23 mouse cellular contexts compared by ENCODE assay signal in the genomic region with DNA sequence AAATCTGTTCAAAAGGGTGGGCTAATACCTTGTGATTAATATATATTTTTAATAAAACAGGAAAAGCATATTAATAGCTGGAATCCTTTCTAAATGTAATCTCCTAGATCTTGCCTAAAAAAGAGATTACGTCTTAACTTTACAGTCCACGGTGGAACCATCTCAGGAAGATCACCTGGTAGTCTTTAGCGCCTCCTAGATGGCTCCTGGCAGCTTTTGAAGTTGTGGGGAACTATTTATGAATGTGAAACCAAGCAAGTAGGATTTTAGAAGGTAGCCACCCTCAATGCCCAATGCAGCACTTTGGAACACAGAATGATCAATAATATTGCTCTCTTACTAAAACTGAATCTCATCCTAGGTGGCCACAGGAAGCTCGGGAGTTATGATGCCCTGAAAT. TPM values are rescaled to one million over a fixed set of nuclear protein-coding genes. Genes with fewer than 3 reads are reported as not detected.
A peak's percentile ranks its signal among the peaks of the same experiment; 100 is the strongest.
DNase-seq lines count a peak whose midpoint lies in the region; ATAC-seq and TF ChIP-seq lines count a peak whose summit lies in the region.
"Had no signal": no experiment of that assay in that cellular context is flagged by ENCODE, and none has a peak within 500 bp of the region (broad histone marks: within the 10 kb centered on the region; RNA-seq: fewer than 3 reads in every experiment).

No protein-coding gene starts in this region.

- TF ChIP-seq CTCF in intestine, postnatal 0 days (IDR thresholded peaks at IDR 0.05; ENCODE audit: low read depth), result peak; percentile 23
- peak; percentile 41 for TF ChIP-seq CTCF in liver, postnatal 0 days (IDR thresholded peaks at IDR 0.05; ENCODE audit: low read depth)

- H3K4me3 ChIP-seq in intestine, postnatal 0 days (ENCODE audit: low read depth, low read length), result no peak overlapping the region
- no peak overlapping the region for H3K4me3 ChIP-seq in intestine, embryonic 16.5 days (ENCODE audit: low read length)
- no peak overlapping the region for H3K4me3 ChIP-seq in liver, postnatal 0 days (ENCODE audit: low read depth, low read length)
- no peak overlapping the region for H3K4me3 ChIP-seq in liver, embryonic 11.5 days (ENCODE audit: low read depth, low read length)
- H3K4me3 ChIP-seq in embryonic facial prominence, embryonic 10.5 days, result no peak overlapping the region
- H3K4me3 ChIP-seq: embryonic facial prominence, embryonic 12.5 days; forebrain, embryonic 15.5 days; heart, embryonic 15.5 days; hindbrain, embryonic 13.5 days had no signal

- no peak overlapping the region for H3K9ac ChIP-seq in intestine, postnatal 0 days (ENCODE audit: low read depth, low read length)
- no peak overlapping the region for H3K9ac ChIP-seq in intestine, embryonic 16.5 days (ENCODE audit: low read depth, low read length)
- no peak overlapping the region for H3K9ac ChIP-seq in liver, postnatal 0 days (replicated peaks)
- H3K9ac ChIP-seq in liver, embryonic 11.5 days (ENCODE audit: low read depth, low read length), result no peak overlapping the region
- H3K9ac ChIP-seq: embryonic facial prominence, embryonic 12.5 days; forebrain, embryonic 15.5 days; heart, embryonic 15.5 days; hindbrain, embryonic 13.5 days had no signal

- no peaks in the 10 kb centered on the region for H3K27me3 ChIP-seq in intestine, postnatal 0 days (replicated peaks; ENCODE audit: control insufficient read depth, insufficient read depth, low read length)
- H3K27me3 ChIP-seq in intestine, embryonic 16.5 days (replicated peaks; ENCODE audit: control insufficient read depth, insufficient read depth, low read length), result no peaks in the 10 kb centered on the region
- no peaks in the 10 kb centered on the region for H3K27me3 ChIP-seq in liver, postnatal 0 days (ENCODE audit: insufficient read depth, low read length)
- H3K27me3 ChIP-seq in liver, embryonic 11.5 days (replicated peaks; ENCODE audit: control insufficient read depth, insufficient read depth, low read length), result no peaks in the 10 kb centered on the region
- H3K27me3 ChIP-seq in embryonic facial prominence, embryonic 10.5 days (replicated peaks; ENCODE audit: low read depth, poor library complexity, severe bottlenecking), result no peaks in the 10 kb centered on the region
- H3K27me3 ChIP-seq: embryonic facial prominence, embryonic 12.5 days; forebrain, embryonic 15.5 days; heart, embryonic 15.5 days; hindbrain, embryonic 13.5 days; Patski had no signal

- TF ChIP-seq EP300 in liver, postnatal 0 days (IDR thresholded peaks at IDR 0.05; ENCODE audit: low read depth), result no peak

- ATAC-seq in intestine, postnatal 0 days, result no peak
- ATAC-seq in intestine, embryonic 16.5 days, result no peak
- no peak for ATAC-seq in liver, postnatal 0 days
- no peak for ATAC-seq in liver, embryonic 11.5 days (replicated peaks; ENCODE audit: low FRiP score)
- ATAC-seq: activated CD4-positive, CD25-positive, alpha-beta regulatory T cell, adult 4 months; forebrain, embryonic 15.5 days; hindbrain, postnatal 0 days; Patski had no signal

- H3K4me1 ChIP-seq in intestine, postnatal 0 days (replicated peaks; ENCODE audit: control insufficient read depth, insufficient read depth, low read length), result peaks cover 11% of the 10 kb centered on the region; the same call in 1 of the 2 replicates
- H3K4me1 ChIP-seq in intestine, embryonic 16.5 days (ENCODE audit: control insufficient read depth, insufficient read depth, low read length), result peaks cover 22% of the 10 kb centered on the region
- peaks cover 34% of the 10 kb centered on the region for H3K4me1 ChIP-seq in liver, postnatal 0 days (ENCODE audit: insufficient read depth)
- peaks cover 20% of the 10 kb centered on the region for H3K4me1 ChIP-seq in liver, embryonic 11.5 days (replicated peaks; ENCODE audit: control insufficient read depth, insufficient read depth, low read length)
- peaks cover 23% of the 10 kb centered on the region for H3K4me1 ChIP-seq in embryonic facial prominence, embryonic 10.5 days

- no peaks in the 10 kb centered on the region for H3K36me3 ChIP-seq in intestine, postnatal 0 days (ENCODE audit: control insufficient read depth, insufficient read depth)
- no peaks in the 10 kb centered on the region for H3K36me3 ChIP-seq in intestine, embryonic 16.5 days (ENCODE audit: control insufficient read depth, insufficient read depth, low read length)
- H3K36me3 ChIP-seq in liver, postnatal 0 days (replicated peaks; ENCODE audit: insufficient read depth, low read length), result no peaks in the 10 kb centered on the region
- no peaks in the 10 kb centered on the region for H3K36me3 ChIP-seq in liver, embryonic 11.5 days (ENCODE audit: control insufficient read depth, insufficient read depth, low read length)
- H3K36me3 ChIP-seq in embryonic facial prominence, embryonic 10.5 days (replicated peaks), result no peaks in the 10 kb centered on the region
- H3K36me3 ChIP-seq: embryonic facial prominence, embryonic 12.5 days; forebrain, embryonic 15.5 days; G1E; heart, embryonic 15.5 days; hindbrain, embryonic 13.5 days had no signal

- H3K4me2 ChIP-seq in intestine, postnatal 0 days (replicated peaks; ENCODE audit: low read depth), result no peak overlapping the region
- no peak overlapping the region for H3K4me2 ChIP-seq in intestine, embryonic 16.5 days (ENCODE audit: low read depth, low read length)
- H3K4me2 ChIP-seq in liver, postnatal 0 days (ENCODE audit: low read depth, low read length), result no peak overlapping the region; the same call in 1 of the 2 replicates
- H3K4me2 ChIP-seq in liver, embryonic 11.5 days, result no peak overlapping the region
- H3K4me2 ChIP-seq: embryonic facial prominence, embryonic 12.5 days; forebrain, embryonic 15.5 days; heart, embryonic 11.5 days; heart, embryonic 15.5 days; hindbrain, embryonic 13.5 days had no signal

- DNase-seq in liver, postnatal 0 days, result no peak
- DNase-seq in liver, embryonic 11.5 days (ENCODE audit: low spot score), result no peak
- peak; percentile 20 for DNase-seq in induced T-regulatory cell, adult 2 months (ENCODE audit: low read depth)
- DNase-seq in embryonic facial prominence, embryonic 10.5 days (ENCODE audit: low spot score), result no peak
- no peak for DNase-seq in embryo, embryonic 10.5 days (ENCODE audit: low spot score)
- DNase-seq: adrenal gland, postnatal 14 days; cerebellum, adult 2 months; cerebellum, postnatal 10 days; embryo, embryonic 11 days; gastrocnemius, postnatal 36 days; heart, postnatal 14 days had no signal

- H3K27ac ChIP-seq in intestine, postnatal 0 days (ENCODE audit: low read depth, low read length), result no peak overlapping the region
- no peak overlapping the region for H3K27ac ChIP-seq in intestine, embryonic 16.5 days (ENCODE audit: low read length)
- 0 out of 2 replicates have a peak overlapping the region, but pooled peaks have one; percentile 36 for H3K27ac ChIP-seq in liver, postnatal 0 days (ENCODE audit: low read depth)
- H3K27ac ChIP-seq in liver, embryonic 11.5 days (ENCODE audit: low read depth, low read length), result no peak overlapping the region
- no peak overlapping the region for H3K27ac ChIP-seq in embryonic facial prominence, embryonic 10.5 days (replicated peaks)
- H3K27ac ChIP-seq: embryonic facial prominence, embryonic 12.5 days; forebrain, embryonic 15.5 days; heart, embryonic 15.5 days; hindbrain, embryonic 13.5 days; hindbrain, postnatal 0 days had no signal

- no peaks in the 10 kb centered on the region for H3K9me3 ChIP-seq in intestine, postnatal 0 days (ENCODE audit: control insufficient read depth)
- no peaks in the 10 kb centered on the region for H3K9me3 ChIP-seq in intestine, embryonic 16.5 days (ENCODE audit: control insufficient read depth, low read length)
- no peaks in the 10 kb centered on the region for H3K9me3 ChIP-seq in liver, postnatal 0 days (ENCODE audit: low read length)
- no peaks in the 10 kb centered on the region for H3K9me3 ChIP-seq in liver, embryonic 11.5 days (ENCODE audit: control insufficient read depth, low read length)
- no peaks in the 10 kb centered on the region for H3K9me3 ChIP-seq in embryonic facial prominence, embryonic 10.5 days
- H3K9me3 ChIP-seq: embryonic facial prominence, embryonic 12.5 days; forebrain, embryonic 15.5 days; G1E; heart, embryonic 15.5 days; hindbrain, embryonic 13.5 days had no signal

- WGBS in intestine, postnatal 0 days, result 79% methylated on average over 4 of the region's 4 CpGs
- 83% methylated on average over 4 of the region's 4 CpGs for WGBS in intestine, embryonic 16.5 days
- 54% methylated on average over 4 of the region's 4 CpGs for WGBS in liver, postnatal 0 days (ENCODE audit: insufficient replicate concordance)
- WGBS in liver, embryonic 11.5 days, result 70% methylated on average over 4 of the region's 4 CpGs
- 87% methylated on average over 4 of the region's 4 CpGs for WGBS in embryonic facial prominence, embryonic 10.5 days

RNA-seq across cellular contexts. Expression of gene Mgat1, which starts 3.1 kb away (rescaled TPM):
- polyA plus RNA-seq in intestine, postnatal 0 days (2015; fragmentation: Nextera tagmentation; extraction: Ambion mirVana), result 59.0 and 62.2 TPM in 2 replicates
- 62.4 and 65.8 TPM in 2 replicates for polyA plus RNA-seq in intestine, embryonic 16.5 days (2015; fragmentation: Nextera tagmentation; extraction: Ambion mirVana)
- 56.3 and 58.2 TPM in 2 replicates for polyA plus RNA-seq in liver, postnatal 0 days (2015; fragmentation: Nextera tagmentation; extraction: Ambion mirVana)
- 41.7 and 43.3 TPM in 2 replicates for polyA plus RNA-seq in liver, embryonic 11.5 days (2014; fragmentation: Nextera tagmentation; extraction: Ambion mirVana)
- polyA plus RNA-seq in embryonic facial prominence, embryonic 10.5 days (2016; fragmentation: Nextera tagmentation; extraction: Ambion mirVana), result 34.8 and 40.3 TPM in 2 replicates

RNA-seq across cellular contexts. Expression of gene Olfr1393, which starts 37.2 kb away (rescaled TPM):
- 0.16 TPM in 1 of 2 replicates, not detected in the other for polyA plus RNA-seq in intestine, postnatal 0 days (2015; fragmentation: Nextera tagmentation; extraction: Ambion mirVana)
- polyA plus RNA-seq in intestine, embryonic 16.5 days (2015; fragmentation: Nextera tagmentation; extraction: Ambion mirVana), result 0.13 TPM in 1 of 2 replicates, not detected in the other
- 0.05 and 0.07 TPM in 2 replicates for polyA plus RNA-seq in liver, postnatal 0 days (2015; fragmentation: Nextera tagmentation; extraction: Ambion mirVana)
- polyA plus RNA-seq in liver, embryonic 11.5 days (2014; fragmentation: Nextera tagmentation; extraction: Ambion mirVana), result 0.13 TPM in 1 of 2 replicates, not detected in the other
- 0.10 TPM in 1 of 2 replicates, not detected in the other for polyA plus RNA-seq in embryonic facial prominence, embryonic 10.5 days (2016; fragmentation: Nextera tagmentation; extraction: Ambion mirVana)
- polyA plus RNA-seq: activated CD4-positive, CD25-positive, alpha-beta regulatory T cell, adult 4 months; forebrain, embryonic 11.5 days; forebrain, embryonic 15.5 days; G1E; heart, embryonic 11.5 days; heart, embryonic 15.5 days had no signal

RNA-seq across cellular contexts. Expression of gene Zfp62, which starts 37.8 kb away (rescaled TPM):
- 8.4 TPM in 2 replicates for polyA plus RNA-seq in intestine, postnatal 0 days (2015; fragmentation: Nextera tagmentation; extraction: Ambion mirVana)
- 20.7 and 23.1 TPM in 2 replicates for polyA plus RNA-seq in intestine, embryonic 16.5 days (2015; fragmentation: Nextera tagmentation; extraction: Ambion mirVana)
- 8.6 and 8.8 TPM in 2 replicates for polyA plus RNA-seq in liver, postnatal 0 days (2015; fragmentation: Nextera tagmentation; extraction: Ambion mirVana)
- 30.9 and 32.2 TPM in 2 replicates for polyA plus RNA-seq in liver, embryonic 11.5 days (2014; fragmentation: Nextera tagmentation; extraction: Ambion mirVana)
- 46.8 and 50.0 TPM in 2 replicates for polyA plus RNA-seq in embryonic facial prominence, embryonic 10.5 days (2016; fragmentation: Nextera tagmentation; extraction: Ambion mirVana)

RNA-seq across cellular contexts. Expression of gene Olfr1392, which starts 44.2 kb away (rescaled TPM):
- 0.08 TPM in 1 of 2 replicates, not detected in the other for polyA plus RNA-seq in intestine, postnatal 0 days (2015; fragmentation: Nextera tagmentation; extraction: Ambion mirVana)
- not detected in 2 replicates for polyA plus RNA-seq in intestine, embryonic 16.5 days (2015; fragmentation: Nextera tagmentation; extraction: Ambion mirVana)
- polyA plus RNA-seq in liver, postnatal 0 days (2015; fragmentation: Nextera tagmentation; extraction: Ambion mirVana), result not detected in 2 replicates
- not detected in 2 replicates for polyA plus RNA-seq in liver, embryonic 11.5 days (2014; fragmentation: Nextera tagmentation; extraction: Ambion mirVana)
- polyA plus RNA-seq in embryonic facial prominence, embryonic 10.5 days (2016; fragmentation: Nextera tagmentation; extraction: Ambion mirVana), result 0.06 TPM in 1 of 2 replicates, not detected in the other
- polyA plus RNA-seq: activated CD4-positive, CD25-positive, alpha-beta regulatory T cell, adult 4 months; embryonic facial prominence, embryonic 12.5 days; forebrain, embryonic 11.5 days; forebrain, embryonic 15.5 days; G1E; heart, embryonic 11.5 days; heart, embryonic 15.5 days; hindbrain, embryonic 13.5 days; hindbrain, postnatal 0 days had no signal

RNA-seq across cellular contexts. Expression of gene Btnl9, which starts 53.9 kb away (rescaled TPM):
- 0.75 and 0.86 TPM in 2 replicates for polyA plus RNA-seq in intestine, postnatal 0 days (2015; fragmentation: Nextera tagmentation; extraction: Ambion mirVana)
- polyA plus RNA-seq in intestine, embryonic 16.5 days (2015; fragmentation: Nextera tagmentation; extraction: Ambion mirVana), result 1.6 TPM in 2 replicates
- 1.6 and 1.9 TPM in 2 replicates for polyA plus RNA-seq in liver, postnatal 0 days (2015; fragmentation: Nextera tagmentation; extraction: Ambion mirVana)
- polyA plus RNA-seq in liver, embryonic 11.5 days (2014; fragmentation: Nextera tagmentation; extraction: Ambion mirVana), result 2.0 and 2.2 TPM in 2 replicates
- polyA plus RNA-seq in embryonic facial prominence, embryonic 10.5 days (2016; fragmentation: Nextera tagmentation; extraction: Ambion mirVana), result 0.23 and 0.31 TPM in 2 replicates
- polyA plus RNA-seq: activated CD4-positive, CD25-positive, alpha-beta regulatory T cell, adult 4 months; cerebellum, adult 2 months; forebrain, embryonic 15.5 days; G1E; Patski had no signal
